13 mouse cellular contexts compared by ENCODE assay signal in the genomic region with DNA sequence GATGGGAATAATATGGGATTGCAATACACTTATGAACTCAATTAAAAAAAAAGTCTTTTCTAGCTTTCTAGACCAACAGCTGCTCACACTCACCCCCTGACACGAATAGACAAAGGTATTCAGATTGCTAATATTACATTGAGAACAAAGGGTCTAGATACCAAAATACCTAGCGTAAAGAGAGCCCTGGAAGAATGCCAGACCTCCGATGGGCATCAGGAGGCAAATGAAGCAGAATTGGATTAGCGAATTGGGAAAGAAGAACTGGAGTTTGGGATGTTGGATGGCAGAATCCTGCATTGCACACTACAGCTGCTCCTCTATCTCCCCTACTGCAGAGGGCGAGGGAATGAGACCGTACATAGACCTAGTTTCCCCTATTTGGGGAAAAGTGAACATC.
"Had no signal": no experiment of that assay in that cellular context is flagged by ENCODE, and none has a peak within 500 bp of the region (broad histone marks: within the 10 kb centered on the region; RNA-seq: fewer than 3 reads in every experiment).

No protein-coding gene starts in this region.

- DNase-seq: gastrocnemius, postnatal 14 days; gastrocnemius, postnatal 36 days; heart, adult 11 months; heart, adult 2 months; heart, postnatal 14 days; heart, postnatal 36 days; kidney, adult 11 months; kidney, adult 2 months; kidney, adult 9 months; kidney, postnatal 14 days; kidney, postnatal 36 days; layer of hippocampus, adult 9-11 months; layer of hippocampus, postnatal 36 days had no signal
